Mouse (Mus musculus): Measurements from ENCODE around the gene Trpm7. TPM values are rescaled to one million over a fixed set of nuclear protein-coding genes. Genes with fewer than 3 reads are reported as not detected.
A peak's percentile ranks its signal among the peaks of the same experiment; 100 is the strongest.

Trpm7 gene
- polyA plus RNA-seq, 2 experiments = 13.8 to 15.1 TPM

GRCm38 (mm10) chr2:126838848-126839247 is 37.2 kb downstream of the Trpm7 start:
- Histone ChIP-seq H3K4me3 (ENCODE audit: insufficient read depth in 1 of 2, low read depth in 2 of 2, low read length in 2 of 2) (no peak overlapping the region), H3K9ac (replicated peaks) (no peak overlapping the region), H3K9me3 (ENCODE audit: control insufficient read depth, low read length) (no peaks in the 10 kb centered on the region), H3K4me2 (ENCODE audit: low read depth) (no peak overlapping the region), H3K36me3 (replicated peaks; ENCODE audit: control insufficient read depth, insufficient read depth, low read depth) (peaks cover 16% of the 10 kb centered on the region), H3K27ac (no peak overlapping the region), H3K27me3 (ENCODE audit: control insufficient read depth, insufficient read depth, low read length) (no peaks in the 10 kb centered on the region), H3K4me1 (replicated peaks; ENCODE audit: control insufficient read depth in 2 of 2, insufficient read depth in 2 of 2, low read length in 1 of 2) (no peaks in the 10 kb centered on the region)
- ATAC-seq (ENCODE audit: insufficient read depth) (no peak), DNase-seq (ENCODE audit: low read depth in 3 of 3, low spot score in 3 of 3) (no peak)
- TF ChIP-seq EP300 (IDR thresholded peaks at IDR 0.05; ENCODE audit: low read depth) (no peak), CTCF (IDR thresholded peaks at IDR 0.05; ENCODE audit: low read depth) (no peak)
- WGBS (ENCODE audit: insufficient replicate concordance) = 70% methylated on average over 5 of the region's 5 CpGs

GRCm38 (mm10) chr2:126817414-126817813 is 58.6 kb downstream of the Trpm7 start:
- no peak overlapping the region; the same call in 1 of the 2 replicates for H3K9ac ChIP-seq (replicated peaks)
- H3K4me1 ChIP-seq (replicated peaks; ENCODE audit: control insufficient read depth in 2 of 2, insufficient read depth in 2 of 2, low read length in 1 of 2) = peaks cover 28 to 29% of the 10 kb centered on the region in 2 experiments
- H3K9me3 ChIP-seq (ENCODE audit: control insufficient read depth, low read length) = no peaks in the 10 kb centered on the region
- ATAC-seq (ENCODE audit: insufficient read depth) = peak; percentile 65
- WGBS (ENCODE audit: insufficient replicate concordance) = 66% methylated on average over 2 of the region's 2 CpGs
- no peak for DNase-seq (ENCODE audit: low read depth in 3 of 3, low spot score in 3 of 3)
- peak overlapping the region; percentile 32 for H3K27ac ChIP-seq
- no peak overlapping the region for H3K4me3 ChIP-seq (ENCODE audit: insufficient read depth in 1 of 2, low read depth in 2 of 2, low read length in 2 of 2)
- no peaks in the 10 kb centered on the region for H3K27me3 ChIP-seq (ENCODE audit: control insufficient read depth, insufficient read depth, low read length)
- peaks cover 13% of the 10 kb centered on the region for H3K36me3 ChIP-seq (replicated peaks; ENCODE audit: control insufficient read depth, insufficient read depth, low read depth)
- H3K4me2 ChIP-seq (ENCODE audit: low read depth) = peak overlapping the region; percentile 47; the same call in 1 of the 2 replicates
- TF ChIP-seq CTCF (IDR thresholded peaks at IDR 0.05; ENCODE audit: low read depth) = no peak

- TF ChIP-seq CTCF (IDR thresholded peaks at IDR 0.05; ENCODE audit: low read depth) = no peak
- peak; percentile 92 for TF ChIP-seq EP300 (IDR thresholded peaks at IDR 0.05; ENCODE audit: low read depth)
- ATAC-seq (ENCODE audit: insufficient read depth) = peak; percentile 63
- WGBS (ENCODE audit: insufficient replicate concordance) = 35% methylated on average over 4 of the region's 4 CpGs
- Histone ChIP-seq H3K4me1 (replicated peaks; ENCODE audit: control insufficient read depth in 2 of 2, insufficient read depth in 2 of 2, low read length in 1 of 2) (peaks cover 28 to 29% of the 10 kb centered on the region in 2 experiments), H3K9ac (replicated peaks) (no peak overlapping the region), H3K36me3 (replicated peaks; ENCODE audit: control insufficient read depth, insufficient read depth, low read depth) (peaks cover 17% of the 10 kb centered on the region), H3K4me3 (ENCODE audit: insufficient read depth in 1 of 2, low read depth in 2 of 2, low read length in 2 of 2) (no peak overlapping the region), H3K27ac (peak overlapping the region; percentile 53; the same call in 1 of the 2 replicates), H3K4me2 (ENCODE audit: low read depth) (peak overlapping the region; percentile 47), H3K27me3 (ENCODE audit: control insufficient read depth, insufficient read depth, low read length) (no peaks in the 10 kb centered on the region), H3K9me3 (ENCODE audit: control insufficient read depth, low read length) (no peaks in the 10 kb centered on the region)
- DNase-seq (ENCODE audit: low read depth in 3 of 3, low spot score in 3 of 3) = peak; percentile 64 to 77 (median 74)
Measured at GRCm38 (mm10) chr2:126816644-126817347, 59.2 kb downstream of the Trpm7 start.

- DNase-seq (ENCODE audit: low read depth in 3 of 3, low spot score in 3 of 3) (no peak), ATAC-seq (ENCODE audit: insufficient read depth) (peak; percentile 63)
- Histone ChIP-seq H3K9ac (replicated peaks) (no peak overlapping the region), H3K27ac (no peak overlapping the region; the same call in 1 of the 2 replicates), H3K4me3 (ENCODE audit: insufficient read depth in 1 of 2, low read depth in 2 of 2, low read length in 2 of 2) (no peak overlapping the region), H3K36me3 (replicated peaks; ENCODE audit: control insufficient read depth, insufficient read depth, low read depth) (peaks cover 22% of the 10 kb centered on the region), H3K4me2 (ENCODE audit: low read depth) (0 out of 2 replicates have a peak overlapping the region, but pooled peaks have one; percentile 12), H3K27me3 (ENCODE audit: control insufficient read depth, insufficient read depth, low read length) (no peaks in the 10 kb centered on the region), H3K4me1 (replicated peaks; ENCODE audit: control insufficient read depth in 2 of 2, insufficient read depth in 2 of 2, low read length in 1 of 2) (peaks cover 28 to 29% of the 10 kb centered on the region in 2 experiments), H3K9me3 (ENCODE audit: control insufficient read depth, low read length) (no peaks in the 10 kb centered on the region)
- no peak for TF ChIP-seq EP300 (IDR thresholded peaks at IDR 0.05; ENCODE audit: low read depth)
- TF ChIP-seq CTCF (IDR thresholded peaks at IDR 0.05; ENCODE audit: low read depth) = no peak
- WGBS (ENCODE audit: insufficient replicate concordance) = 3% methylated on average over 1 of the region's 1 CpGs
Measured at GRCm38 (mm10) chr2:126815822-126816221, 60.2 kb downstream of the Trpm7 start.

- H3K4me1 ChIP-seq (replicated peaks; ENCODE audit: control insufficient read depth in 2 of 2, insufficient read depth in 2 of 2, low read length in 1 of 2) = no peaks in the 10 kb centered on the region
- no peak overlapping the region for H3K27ac ChIP-seq
- TF ChIP-seq CTCF (IDR thresholded peaks at IDR 0.05; ENCODE audit: low read depth) (no peak), EP300 (IDR thresholded peaks at IDR 0.05; ENCODE audit: low read depth) (peak; percentile 32; the same call in 1 of the 2 replicates)
- H3K36me3 ChIP-seq (replicated peaks; ENCODE audit: control insufficient read depth, insufficient read depth, low read depth) = peaks cover 29% of the 10 kb centered on the region
- H3K9ac ChIP-seq (replicated peaks) = no peak overlapping the region
- H3K27me3 ChIP-seq (ENCODE audit: control insufficient read depth, insufficient read depth, low read length) = no peaks in the 10 kb centered on the region
- H3K9me3 ChIP-seq (ENCODE audit: control insufficient read depth, low read length) = no peaks in the 10 kb centered on the region
- DNase-seq (ENCODE audit: low read depth in 3 of 3, low spot score in 3 of 3) (no peak), ATAC-seq (ENCODE audit: insufficient read depth) (peak; percentile 33; the same call in 1 of the 2 replicates)
- 60% methylated on average over 3 of the region's 3 CpGs for WGBS (ENCODE audit: insufficient replicate concordance)
- no peak overlapping the region for H3K4me2 ChIP-seq (ENCODE audit: low read depth)
- H3K4me3 ChIP-seq (ENCODE audit: insufficient read depth in 1 of 2, low read depth in 2 of 2, low read length in 2 of 2) = no peak overlapping the region
Measured at GRCm38 (mm10) chr2:126801980-126802379, 74.0 kb downstream of the Trpm7 start.

All from liver, embryonic 14.5 days (tissue).